Mouse (Mus musculus) CD4-positive, CD25-positive, alpha-beta regulatory T cell, adult 4 months (primary cell): ENCODE results near the gene Msantd1. TPM values are rescaled to one million over a fixed set of nuclear protein-coding genes. Genes with fewer than 3 reads are reported as not detected.

Source experiments
- ATAC-seq: one replicate; pipeline ENCODE4 v1.8.0; 2017
- polyA plus RNA-seq, 2 experiments: library from polyadenylated mRNA; unstranded; fragments of 100-300 nt; shearing (Covaris generic); gene quantifications; one replicate each; pipeline ENCODE4 v1.2.1; 2017

The Msantd1 gene
- polyA plus RNA-seq, 2 experiments from 2014 or later = 1.6 to 2.0 TPM

DNA sequence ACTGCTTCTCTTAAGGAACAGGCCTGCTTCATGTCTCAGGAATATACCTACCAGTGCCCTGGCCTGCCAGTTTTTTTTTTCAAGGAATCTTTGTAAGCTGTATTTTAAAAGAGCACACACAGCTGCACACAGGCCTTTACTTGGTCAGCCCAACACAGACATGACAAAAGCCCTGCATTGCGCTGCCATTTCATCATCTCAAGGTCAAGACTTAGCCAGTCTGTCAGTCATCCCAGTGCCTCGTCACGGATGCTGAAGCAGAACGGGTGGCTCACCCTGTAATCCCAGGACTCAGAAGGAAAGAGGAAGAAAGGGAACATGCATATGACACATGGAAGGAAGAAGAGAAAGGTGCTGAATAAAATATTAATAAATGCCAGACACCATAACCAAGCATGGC, 19.8 kb downstream of the Msantd1 start:
- no peak for ATAC-seq

DNA sequence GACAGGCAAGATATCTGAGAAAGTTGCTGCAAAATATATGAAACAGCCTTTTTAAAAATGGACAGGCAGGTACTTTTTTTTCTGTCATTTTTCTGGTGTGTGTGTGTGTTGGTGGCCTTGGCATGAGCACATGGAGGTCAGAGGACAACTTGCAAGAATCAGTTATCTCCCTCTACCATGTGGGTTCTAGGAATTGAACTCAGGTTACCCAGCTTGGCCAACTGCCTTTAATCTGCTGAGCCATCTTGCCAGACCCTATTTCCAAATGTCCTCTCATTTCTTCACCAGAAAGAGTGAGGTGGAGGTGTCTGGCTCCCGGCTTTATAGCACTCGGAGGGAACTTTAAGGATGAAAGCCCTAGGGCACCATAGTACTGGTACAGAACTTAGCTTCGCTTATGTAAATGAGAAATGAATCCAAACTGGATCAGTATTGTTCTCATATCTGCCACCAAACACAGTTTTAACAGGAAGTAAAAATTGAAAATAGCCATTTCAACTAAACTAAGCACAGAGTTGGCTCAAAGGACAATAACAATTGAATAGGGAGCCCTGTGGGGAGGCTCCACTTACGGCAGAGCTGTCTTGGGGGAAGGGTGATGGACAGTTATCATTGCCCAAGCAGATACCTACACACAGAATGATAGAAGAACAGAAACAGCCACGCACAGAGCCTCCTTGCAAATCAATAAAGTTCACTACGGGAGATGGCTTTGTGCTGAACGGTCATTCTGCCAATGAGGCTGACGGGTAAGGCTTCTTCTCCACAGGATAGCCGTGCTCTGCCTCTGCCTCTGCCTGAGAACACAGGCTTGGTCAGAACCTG, 22.6 kb downstream of the Msantd1 start:
- no peak for ATAC-seq

DNA sequence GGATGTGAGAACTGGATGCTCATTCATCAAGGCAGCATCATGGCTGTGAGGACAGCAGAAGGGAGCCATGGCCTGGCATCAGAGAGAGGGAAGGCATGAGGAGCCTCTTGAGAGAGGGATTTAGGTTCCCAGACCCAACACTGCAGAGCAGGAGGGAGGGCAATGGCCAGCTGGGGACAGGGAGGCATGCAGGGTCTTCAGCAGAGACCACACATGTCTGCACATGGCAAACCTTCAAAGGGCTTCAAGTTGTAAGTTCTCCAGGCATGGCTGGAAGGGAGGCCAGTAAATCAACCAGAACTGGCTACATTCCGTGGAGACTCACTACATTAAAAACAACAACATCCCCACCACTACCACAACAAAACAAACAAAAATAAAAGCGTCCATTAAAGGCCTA, 23.3 kb downstream of the Msantd1 start:
- no peak for ATAC-seq

DNA sequence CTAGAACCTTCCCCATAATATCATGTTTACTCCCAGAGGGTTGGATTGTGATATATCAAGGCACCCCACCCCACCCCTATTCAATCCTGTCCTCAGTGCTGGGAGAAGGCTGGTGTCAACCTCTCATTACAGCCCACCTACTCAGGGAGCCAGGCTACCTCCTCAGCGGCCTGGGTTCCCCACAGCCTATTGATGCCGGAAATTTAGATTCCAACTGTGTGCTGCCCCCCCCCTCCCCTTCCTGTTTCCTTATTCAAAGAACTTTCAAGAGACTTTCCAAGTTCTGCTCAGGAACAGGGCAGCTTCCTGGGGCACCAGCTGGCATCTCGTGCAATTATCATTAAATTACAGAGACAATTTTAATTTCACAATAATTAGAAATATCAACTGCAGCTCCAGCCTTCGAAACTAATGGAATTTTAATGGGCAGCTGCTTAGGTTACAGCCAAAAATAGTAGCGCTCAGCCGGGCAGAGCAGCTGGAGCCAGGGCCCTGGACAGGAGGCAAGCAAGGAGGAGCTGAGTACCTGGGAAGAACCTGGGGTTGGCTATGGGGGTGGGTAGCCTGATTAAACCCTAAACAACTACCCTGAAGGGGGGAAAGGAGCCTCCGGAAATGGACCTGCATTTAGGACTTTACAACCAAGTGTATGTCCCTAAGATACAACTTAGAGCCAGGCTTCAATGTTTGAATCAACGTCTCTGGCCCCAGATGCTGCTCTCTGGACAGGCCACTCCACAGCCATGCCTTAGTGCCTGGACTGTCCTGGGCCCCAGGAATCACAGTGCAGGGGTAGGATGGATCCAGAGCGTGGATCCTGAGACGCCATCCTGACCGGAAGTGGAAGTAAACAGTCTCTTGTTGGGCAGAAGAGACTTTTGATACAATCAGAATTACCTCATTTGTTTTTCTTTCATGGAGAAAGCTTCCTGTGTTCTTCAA, 24.0 kb downstream of the Msantd1 start:
- no peak for ATAC-seq

DNA sequence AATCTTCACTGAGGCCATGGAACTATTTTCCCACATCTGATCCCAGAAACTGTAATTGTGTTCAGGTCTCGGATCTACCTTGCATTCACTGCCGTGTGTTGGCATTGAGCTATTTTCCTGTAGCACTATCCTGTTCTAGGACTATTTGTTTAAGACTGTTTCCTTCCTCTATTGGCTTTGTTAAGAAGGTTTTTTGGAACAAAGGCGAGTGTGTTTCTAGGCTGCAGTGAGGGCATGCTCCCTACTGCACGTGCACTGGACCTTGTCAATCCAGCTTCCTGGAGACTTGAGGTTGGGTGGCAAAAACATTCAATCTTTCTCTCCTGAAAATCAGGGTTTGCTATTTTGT, 24.6 kb downstream of the Msantd1 start:
- ATAC-seq = no peak

GRCm38 (mm10) chr5:34933461-34933860, 25.6 kb downstream of the Msantd1 start:
- no peak for ATAC-seq

- ATAC-seq = no peak
Measured at GRCm38 (mm10) chr5:34941710-34942470, 34.1 kb downstream of the Msantd1 start.

DNA sequence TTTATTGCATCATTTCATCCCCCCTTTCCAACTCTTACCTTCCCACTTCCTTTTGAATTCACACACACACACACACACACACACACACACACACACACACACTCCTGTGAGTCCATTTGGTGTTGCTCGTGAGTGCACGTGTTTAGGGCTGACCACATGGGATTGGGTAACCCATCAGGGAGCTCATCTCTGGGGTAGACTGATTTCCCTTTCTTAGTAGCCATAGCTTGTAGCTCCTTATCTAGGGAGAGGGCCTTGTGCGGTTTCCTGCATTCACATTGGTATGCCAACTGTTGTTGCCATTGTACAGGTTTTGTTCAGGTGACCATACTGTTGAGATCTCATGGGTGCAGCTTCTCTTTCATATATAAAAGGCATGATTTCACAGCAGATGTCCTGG, 35.6 kb downstream of the Msantd1 start:
- no peak for ATAC-seq

- peak; percentile 76 for ATAC-seq
Measured at GRCm38 (mm10) chr5:34948861-34949760, 41.3 kb downstream of the Msantd1 start, which contains the start of gene Rgs12. TSS of gene Rgs12 (plus strand) at chr5:34949445.

DNA sequence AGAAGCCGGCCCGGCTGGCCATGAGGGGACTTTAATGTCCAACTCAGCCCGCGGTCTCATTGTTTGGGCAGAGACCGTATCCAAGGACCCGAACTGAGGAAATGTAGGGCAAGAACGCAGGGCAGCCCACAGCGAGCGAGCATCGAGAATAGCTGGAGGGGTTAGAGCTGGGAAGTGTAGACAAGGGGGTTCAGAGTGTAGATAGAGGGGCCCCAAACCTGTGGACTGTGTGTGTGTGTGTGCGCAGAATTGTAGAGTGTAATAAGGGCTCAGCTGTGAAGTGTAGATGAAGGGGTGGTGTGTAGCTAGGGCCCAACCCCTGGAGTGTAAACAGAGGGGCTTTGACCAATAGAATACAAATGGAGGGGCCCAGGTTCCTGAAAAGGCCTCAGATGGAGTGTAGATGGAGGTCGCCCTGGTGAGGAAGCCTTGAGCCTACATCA, 42.0 kb downstream of the Msantd1 start:
- peak; percentile 25 for ATAC-seq

- ATAC-seq = no peak
Measured at GRCm38 (mm10) chr5:34950486-34951160, 42.8 kb downstream of the Msantd1 start.

- no peak for ATAC-seq
Measured at GRCm38 (mm10) chr5:34951161-34951834, 43.5 kb downstream of the Msantd1 start.

GRCm38 (mm10) chr5:34954508-34954907, 46.7 kb downstream of the Msantd1 start:
- ATAC-seq = no peak

GRCm38 (mm10) chr5:34955630-34956029, 47.8 kb downstream of the Msantd1 start:
- ATAC-seq = no peak

DNA sequence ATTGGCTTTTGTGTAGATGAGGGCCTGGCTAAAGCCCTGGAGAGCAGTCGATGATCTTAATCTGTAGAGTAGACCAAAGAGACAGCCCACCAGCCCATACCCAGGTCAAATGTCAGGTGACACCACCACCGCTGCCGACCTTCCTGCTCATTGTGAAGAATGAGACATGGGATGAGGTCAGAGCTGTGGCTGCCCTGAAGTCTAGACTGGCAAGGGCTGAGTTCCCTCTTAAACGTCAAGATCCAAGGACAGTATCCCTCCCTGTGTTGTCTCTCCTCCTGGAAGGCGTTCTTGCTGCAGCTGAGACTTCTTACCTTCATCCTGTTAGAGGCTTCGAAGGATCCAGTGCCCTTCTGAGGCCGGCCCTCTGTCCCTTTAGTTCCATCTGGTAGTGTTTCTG, 48.3 kb downstream of the Msantd1 start:
- ATAC-seq = no peak

DNA sequence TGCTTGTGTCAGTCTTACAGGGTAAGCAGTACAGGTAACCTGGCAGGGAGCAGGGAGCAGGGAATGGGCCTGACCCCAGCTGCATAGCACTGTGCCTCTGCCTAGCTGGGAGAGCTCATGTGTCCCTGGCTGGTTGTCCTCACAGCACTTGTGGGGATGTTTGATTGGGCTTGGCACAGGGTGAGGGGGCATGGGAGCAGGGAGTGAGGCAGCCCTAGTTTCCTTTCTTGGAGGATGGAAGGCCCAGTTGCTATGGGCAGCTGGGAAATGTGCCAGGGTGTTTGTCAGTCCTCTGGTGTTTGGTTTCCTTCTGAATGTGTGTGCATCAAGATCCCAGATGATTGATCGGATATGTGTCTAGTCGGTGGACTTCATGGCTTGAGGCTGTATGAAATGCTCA, 49.2 kb downstream of the Msantd1 start:
- ATAC-seq = no peak

DNA sequence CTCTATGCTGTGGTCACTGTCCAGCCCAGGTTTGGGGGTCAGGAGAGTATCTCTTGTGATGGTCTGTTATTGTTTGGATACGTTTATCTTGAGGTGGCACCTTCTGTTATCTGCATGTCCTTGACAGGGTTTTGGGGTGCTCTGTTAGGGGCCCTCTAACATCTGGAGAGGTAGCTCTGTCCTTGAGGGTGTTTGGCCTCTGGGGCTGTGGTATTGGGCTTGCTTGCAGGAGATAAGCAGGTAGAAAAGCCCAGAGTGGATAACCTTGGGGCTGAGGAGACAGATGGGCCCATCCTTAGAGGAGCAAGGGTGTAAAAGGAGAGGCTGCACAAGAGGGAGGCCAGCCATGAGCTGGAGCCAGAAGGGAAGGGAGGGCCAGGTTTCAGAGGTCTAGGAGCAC, 52.2 kb downstream of the Msantd1 start:
- ATAC-seq = no peak

DNA sequence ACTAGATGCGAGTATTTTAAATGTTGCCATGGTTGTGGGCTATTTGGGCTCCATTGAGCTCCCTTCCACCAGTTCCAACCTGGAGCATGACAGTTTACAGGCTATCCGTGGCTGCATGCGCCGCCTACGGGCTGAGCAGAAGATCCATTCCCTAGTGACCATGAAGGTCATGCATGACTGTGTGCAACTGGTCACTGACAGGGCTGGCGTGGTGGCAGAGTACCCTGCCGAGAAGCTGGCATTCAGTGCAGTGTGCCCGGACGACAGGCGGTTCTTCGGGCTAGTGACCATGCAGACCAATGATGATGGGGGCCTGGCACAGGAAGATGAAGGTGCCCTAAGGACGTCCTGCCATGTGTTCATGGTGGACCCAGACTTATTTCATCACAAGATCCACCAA, 57.7 kb downstream of the Msantd1 start:
- no peak for ATAC-seq

DNA sequence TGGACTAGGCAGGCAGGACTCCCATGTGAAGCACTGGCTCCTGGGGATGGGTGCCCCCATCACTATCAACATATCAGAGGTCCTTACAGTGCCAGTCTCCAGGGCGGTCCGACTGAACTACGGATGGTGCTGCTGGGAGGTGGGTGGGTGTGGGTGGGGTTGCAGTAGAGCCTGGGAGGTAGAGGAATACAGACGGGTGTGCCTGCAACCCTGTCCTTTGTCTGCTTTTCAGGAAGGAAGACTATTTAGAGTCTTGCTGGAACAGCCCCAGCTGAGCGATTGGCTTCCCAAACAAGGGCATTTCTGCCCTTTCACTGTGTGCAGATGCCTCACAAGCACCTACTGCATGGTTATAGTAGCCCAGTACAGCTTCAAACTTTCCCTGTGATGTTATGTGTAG, 60.6 kb downstream of the Msantd1 start:
- ATAC-seq = no peak

DNA sequence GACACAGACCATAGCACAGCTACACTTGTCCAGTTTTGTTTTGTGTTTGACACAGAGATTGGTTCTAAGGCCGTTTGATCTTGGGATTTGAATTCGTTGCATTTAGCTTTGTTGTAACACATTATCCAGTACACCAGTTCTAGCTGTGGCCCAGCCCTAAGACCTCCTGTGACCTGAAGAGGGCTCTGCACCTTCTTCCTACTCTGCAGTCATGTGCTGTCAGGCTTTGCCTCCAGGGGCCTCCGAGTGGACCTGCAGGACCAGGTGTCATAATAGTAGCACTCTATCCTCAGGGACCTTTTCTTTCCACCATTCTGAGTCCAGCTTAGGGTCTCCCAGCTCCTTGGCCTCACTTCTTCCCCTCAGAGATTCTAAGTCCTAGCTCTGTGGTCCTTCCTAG, 64.7 kb downstream of the Msantd1 start:
- ATAC-seq = peak; percentile 40
